Mouse (Mus musculus) MN1 (cell line): ENCODE measurements around the gene Zbtb46.
"Not testable (repeated sequence)": the region's sequence is repeated elsewhere in the genome, so short reads cannot be mapped to it uniquely, and the experiment has no call there.

Experiments used
- DNase-seq: peaks from one replicate; pipeline ENCODE4 v3.0.0-alpha.2; 2016; ENCODE audit warnings: low spot score

The Zbtb46 gene

GRCm38 (mm10) chr2:181459153-181459672, at the start of gene Zbtb46:
TSS of gene Zbtb46 (minus strand) at chr2:181459426.
- DNase-seq = peak; percentile 91

GRCm38 (mm10) chr2:181498644-181499043, 39.4 kb upstream of the Zbtb46 start:
- DNase-seq = no peak

- DNase-seq = peak; percentile 95
Observed at GRCm38 (mm10) chr2:181497548-181497875, 38.3 kb upstream of the Zbtb46 start.

GRCm38 (mm10) chr2:181496831-181497547, 37.8 kb upstream of the Zbtb46 start, which contains the start of gene Tpd52l2:
TSS of gene Tpd52l2 (plus strand) at chr2:181497142.
- peak; percentile 98 for DNase-seq

- DNase-seq = peak; percentile 84
Observed at GRCm38 (mm10) chr2:181496281-181496680, 37.1 kb upstream of the Zbtb46 start.

GRCm38 (mm10) chr2:181495845-181496244, 36.6 kb upstream of the Zbtb46 start:
- not testable (repeated sequence) for DNase-seq

- peak; percentile 87 for DNase-seq
Observed at GRCm38 (mm10) chr2:181494266-181494945, 35.2 kb upstream of the Zbtb46 start.

- DNase-seq = no peak
Observed at GRCm38 (mm10) chr2:181493156-181493927, 34.1 kb upstream of the Zbtb46 start, which contains the start of gene Abhd16b. TSS of gene Abhd16b (plus strand) at chr2:181493206.

- peak; percentile 29 for DNase-seq
Observed at GRCm38 (mm10) chr2:181492206-181492605, 33.0 kb upstream of the Zbtb46 start.

GRCm38 (mm10) chr2:181491432-181492205, 32.4 kb upstream of the Zbtb46 start:
- no peak for DNase-seq

- peak; percentile 93 for DNase-seq
Observed at GRCm38 (mm10) chr2:181487338-181488277, 28.4 kb upstream of the Zbtb46 start.

GRCm38 (mm10) chr2:181485741-181486140, 26.5 kb upstream of the Zbtb46 start:
- peak; percentile 60 for DNase-seq

GRCm38 (mm10) chr2:181484456-181485233, 25.4 kb upstream of the Zbtb46 start:
- no peak for DNase-seq

- DNase-seq = peak; percentile 76
Observed at GRCm38 (mm10) chr2:181483562-181484318, 24.5 kb upstream of the Zbtb46 start.

GRCm38 (mm10) chr2:181483120-181483519, 23.9 kb upstream of the Zbtb46 start:
- no peak for DNase-seq

GRCm38 (mm10) chr2:181472256-181472827, 13.1 kb upstream of the Zbtb46 start:
- no peak for DNase-seq

- no peak for DNase-seq
Observed at GRCm38 (mm10) chr2:181471246-181471645, 12.0 kb upstream of the Zbtb46 start.

GRCm38 (mm10) chr2:181470285-181470684, 11.1 kb upstream of the Zbtb46 start:
- no peak for DNase-seq

GRCm38 (mm10) chr2:181465423-181465822, 6.2 kb upstream of the Zbtb46 start:
- DNase-seq = no peak
